Mouse (Mus musculus): ENCODE measurements around the gene Olfr288. TPM values are rescaled to one million over a fixed set of nuclear protein-coding genes. Genes with fewer than 3 reads are reported as not detected.

Gene Olfr288
- polyA plus RNA-seq (2012; fragmentation: generic; extraction: Trizol) = not detected

GRCm38 (mm10) chr15:98195442-98195841 is at the start of gene Olfr288:
Olfr288 (minus strand) TSS chr15:98195542.
- Histone ChIP-seq H3ac (ENCODE audit: control insufficient read depth, insufficient read length) (no peak within 1 kb of the TSS), H3K4me3 (no peak within 1 kb of the TSS), H3K27me3 (ENCODE audit: control insufficient read depth, insufficient read depth, insufficient read length) (peaks cover 43% of the 10 kb centered on the region), H3K4me2 (ENCODE audit: low read depth) (no peak within 1 kb of the TSS), H3K36me3 (ENCODE audit: control insufficient read depth, insufficient read depth) (no peaks in the 10 kb centered on the region), H3K79me2 (ENCODE audit: control insufficient read depth, insufficient read depth) (no peaks in the 10 kb centered on the region)
- TF ChIP-seq USF1 (IDR thresholded peaks at IDR 0.05; ENCODE audit: low read depth) = no peak
- TF ChIP-seq POLR2A (IDR thresholded peaks at IDR 0.05; ENCODE audit: insufficient read length, low read depth) = no peak
- no peak for TF ChIP-seq CEBPB (IDR thresholded peaks at IDR 0.05; ENCODE audit: insufficient read depth, poor library complexity, severe bottlenecking)
- TF ChIP-seq SRF (IDR thresholded peaks at IDR 0.05; ENCODE audit: control insufficient read depth, insufficient read length, low read depth) = no peak
- no peak for TF ChIP-seq POLR2AphosphoS2 (IDR thresholded peaks at IDR 0.05; ENCODE audit: insufficient read length, low read depth)
- TF ChIP-seq MAX (IDR thresholded peaks at IDR 0.05; ENCODE audit: low read depth) = no peak

GRCm38 (mm10) chr15:98235442-98235841 is 40.1 kb upstream of the Olfr288 start:
- Histone ChIP-seq H3ac (ENCODE audit: control insufficient read depth, insufficient read length) (no peak overlapping the region), H3K79me2 (ENCODE audit: control insufficient read depth, insufficient read depth) (no peaks in the 10 kb centered on the region), H3K36me3 (ENCODE audit: control insufficient read depth, insufficient read depth) (no peaks in the 10 kb centered on the region), H3K27me3 (ENCODE audit: control insufficient read depth, insufficient read depth, insufficient read length) (peaks cover 21% of the 10 kb centered on the region), H3K4me3 (no peak overlapping the region), H3K4me2 (ENCODE audit: low read depth) (no peak overlapping the region)
- TF ChIP-seq TCF12 (IDR thresholded peaks at IDR 0.05; ENCODE audit: insufficient read depth, poor library complexity, severe bottlenecking) (no peak), MAX (IDR thresholded peaks at IDR 0.05; ENCODE audit: low read depth) (no peak), E2F4 (IDR thresholded peaks at IDR 0.05; ENCODE audit: insufficient read depth) (no peak), USF1 (IDR thresholded peaks at IDR 0.05; ENCODE audit: low read depth) (no peak), TCF3 (IDR thresholded peaks at IDR 0.05; ENCODE audit: insufficient read length, low read depth) (no peak), POLR2A (IDR thresholded peaks at IDR 0.05; ENCODE audit: insufficient read length, low read depth) (no peak), SRF (IDR thresholded peaks at IDR 0.05; ENCODE audit: control insufficient read depth, insufficient read length, low read depth) (no peak), MYOD1 (IDR thresholded peaks at IDR 0.05; ENCODE audit: control insufficient read depth in 1 of 3, insufficient read length in 2 of 3, low read depth in 2 of 3) (no peak), MYOG (IDR thresholded peaks at IDR 0.05; ENCODE audit: control insufficient read depth in 1 of 3, insufficient read depth in 1 of 3, insufficient read length in 2 of 3, low read depth in 2 of 3) (no peak), POLR2AphosphoS2 (IDR thresholded peaks at IDR 0.05; ENCODE audit: insufficient read length, low read depth) (no peak), REST (IDR thresholded peaks at IDR 0.05; ENCODE audit: insufficient read depth, insufficient read length) (no peak), CEBPB (IDR thresholded peaks at IDR 0.05; ENCODE audit: insufficient read depth, poor library complexity, severe bottlenecking) (no peak)

- peaks cover 25% of the 10 kb centered on the region for H3K27me3 ChIP-seq (ENCODE audit: control insufficient read depth, insufficient read depth, insufficient read length)
- no peak within 1 kb of the TSS for H3K4me3 ChIP-seq
- TF ChIP-seq MYOD1 (IDR thresholded peaks at IDR 0.05; ENCODE audit: control insufficient read depth in 1 of 3, insufficient read length in 2 of 3, low read depth in 2 of 3) (no peak), TCF12 (IDR thresholded peaks at IDR 0.05; ENCODE audit: insufficient read depth, poor library complexity, severe bottlenecking) (no peak), MYOG (IDR thresholded peaks at IDR 0.05; ENCODE audit: control insufficient read depth in 1 of 3, insufficient read depth in 1 of 3, insufficient read length in 2 of 3, low read depth in 2 of 3) (no peak), SRF (IDR thresholded peaks at IDR 0.05; ENCODE audit: control insufficient read depth, insufficient read length, low read depth) (no peak), MAX (IDR thresholded peaks at IDR 0.05; ENCODE audit: low read depth) (no peak), POLR2A (IDR thresholded peaks at IDR 0.05; ENCODE audit: insufficient read length, low read depth) (no peak), REST (IDR thresholded peaks at IDR 0.05; ENCODE audit: insufficient read depth, insufficient read length) (no peak), E2F4 (IDR thresholded peaks at IDR 0.05; ENCODE audit: insufficient read depth) (no peak)
- H3K36me3 ChIP-seq (ENCODE audit: control insufficient read depth, insufficient read depth) = no peaks in the 10 kb centered on the region
- H3ac ChIP-seq (ENCODE audit: control insufficient read depth, insufficient read length) = no peak within 1 kb of the TSS
- H3K79me2 ChIP-seq (ENCODE audit: control insufficient read depth, insufficient read depth) = no peaks in the 10 kb centered on the region
- H3K4me2 ChIP-seq (ENCODE audit: low read depth) = no peak within 1 kb of the TSS
Measured at GRCm38 (mm10) chr15:98234350-98234749, 39.0 kb upstream of the Olfr288 start, which contains the start of gene Olfr286. Olfr286 (minus strand) TSS chr15:98234450.

GRCm38 (mm10) chr15:98226096-98226495 is 30.8 kb upstream of the Olfr288 start:
- Histone ChIP-seq H3K4me2 (ENCODE audit: low read depth) (no peak overlapping the region), H3K4me3 (no peak overlapping the region), H3K27me3 (ENCODE audit: control insufficient read depth, insufficient read depth, insufficient read length) (peaks cover 24% of the 10 kb centered on the region), H3K79me2 (ENCODE audit: control insufficient read depth, insufficient read depth) (no peaks in the 10 kb centered on the region), H3K36me3 (ENCODE audit: control insufficient read depth, insufficient read depth) (no peaks in the 10 kb centered on the region), H3ac (ENCODE audit: control insufficient read depth, insufficient read length) (no peak overlapping the region)
- TF ChIP-seq REST (IDR thresholded peaks at IDR 0.05; ENCODE audit: insufficient read depth, insufficient read length) (no peak), MAX (IDR thresholded peaks at IDR 0.05; ENCODE audit: low read depth) (no peak), USF1 (IDR thresholded peaks at IDR 0.05; ENCODE audit: low read depth) (no peak), TCF12 (IDR thresholded peaks at IDR 0.05; ENCODE audit: insufficient read depth, poor library complexity, severe bottlenecking) (no peak)

- H3K4me2 ChIP-seq (ENCODE audit: low read depth) = no peak overlapping the region
- TF ChIP-seq POLR2A (IDR thresholded peaks at IDR 0.05; ENCODE audit: insufficient read length, low read depth) (no peak), E2F4 (IDR thresholded peaks at IDR 0.05; ENCODE audit: insufficient read depth) (no peak), SRF (IDR thresholded peaks at IDR 0.05; ENCODE audit: control insufficient read depth, insufficient read length, low read depth) (no peak), TCF3 (IDR thresholded peaks at IDR 0.05; ENCODE audit: insufficient read length, low read depth) (no peak), MYOG (IDR thresholded peaks at IDR 0.05; ENCODE audit: control insufficient read depth in 1 of 3, insufficient read depth in 1 of 3, insufficient read length in 2 of 3, low read depth in 2 of 3) (no peak), POLR2AphosphoS2 (IDR thresholded peaks at IDR 0.05; ENCODE audit: insufficient read length, low read depth) (no peak), MAX (IDR thresholded peaks at IDR 0.05; ENCODE audit: low read depth) (no peak)
- no peaks in the 10 kb centered on the region for H3K36me3 ChIP-seq (ENCODE audit: control insufficient read depth, insufficient read depth)
- peaks cover 22% of the 10 kb centered on the region for H3K27me3 ChIP-seq (ENCODE audit: control insufficient read depth, insufficient read depth, insufficient read length)
- no peak overlapping the region for H3K4me3 ChIP-seq
- H3K79me2 ChIP-seq (ENCODE audit: control insufficient read depth, insufficient read depth) = no peaks in the 10 kb centered on the region
- H3ac ChIP-seq (ENCODE audit: control insufficient read depth, insufficient read length) = no peak overlapping the region
Measured at GRCm38 (mm10) chr15:98225610-98226009, 30.3 kb upstream of the Olfr288 start.

All from myocyte (in vitro differentiated cells).